Mouse (Mus musculus) G1E (cell line): Measurements from ENCODE around the gene Tff1. TPM values are rescaled to one million over a fixed set of nuclear protein-coding genes. Genes with fewer than 3 reads are reported as not detected.

Source experiments
- ATAC-seq: 2 replicates; pipeline ENCODE4 v1.8.0; 2016; ENCODE audit warnings: mild to moderate bottlenecking; ENCODE audit not compliant: insufficient number of reproducible peaks, poor library complexity, low FRiP score, severe bottlenecking; ENCODE audit errors: extremely low read depth
- DNase-seq: peaks from one replicate; pipeline ENCODE4 v3.0.0; 2012; ENCODE audit warnings: low spot score
- H3K27me3 ChIP-seq: 2 replicates; pipeline ENCODE4 v1.6.1; 2012; ENCODE audit warnings: mild to moderate bottlenecking, low read length, inconsistent platforms; ENCODE audit not compliant: insufficient read depth
- H3K36me3 ChIP-seq: replicated peaks from 2 replicates; pipeline ENCODE3; 2012; ENCODE audit warnings: mild to moderate bottlenecking, inconsistent platforms
- H3K4me1 ChIP-seq: 2 replicates; pipeline ENCODE4 v1.6.1; 2012; ENCODE audit warnings: low read depth, low read length, inconsistent platforms, mixed read lengths; ENCODE audit not compliant: insufficient read depth
- H3K4me3 ChIP-seq: 2 replicates; pipeline ENCODE4 v1.5.1; 2012; ENCODE audit warnings: low read depth, mild to moderate bottlenecking, inconsistent platforms, low read length, moderate library complexity, mixed read lengths
- H3K9me3 ChIP-seq: replicated peaks from 2 replicates; pipeline ENCODE4 v1.6.1; 2012; ENCODE audit warnings: inconsistent platforms
- CTCF ChIP-seq: IDR thresholded peaks from 2 replicates; pipeline ENCODE4 v1.5.1; 2012; ENCODE audit warnings: low read depth, low read length, inconsistent platforms, mixed read lengths
- GATA1 ChIP-seq: IDR thresholded peaks from 2 replicates; pipeline ENCODE4 v1.6.1; 2012; ENCODE audit warnings: borderline replicate concordance, low read length, inconsistent platforms, mixed read lengths
- GATA2 ChIP-seq: IDR thresholded peaks from 2 replicates; pipeline ENCODE4 v1.6.1; 2012; ENCODE audit warnings: low read depth, low read length, inconsistent platforms, borderline replicate concordance
- POLR2AphosphoS5 ChIP-seq: IDR thresholded peaks from 2 replicates; pipeline ENCODE4 v1.6.1; 2012; ENCODE audit warnings: low read depth, low read length, inconsistent platforms; ENCODE audit not compliant: insufficient replicate concordance
- TAL1 ChIP-seq: conservative IDR thresholded peaks from 2 replicates; pipeline ENCODE4 v1.6.1; 2012; ENCODE audit warnings: low read depth, low read length, inconsistent platforms, mixed read lengths
- polyA plus RNA-seq: library from polyadenylated mRNA; stranded (reverse); fragments of >175 nt; gene quantifications from 2 replicates; pipeline ENCODE4 v1.2.3, GENCODE M21; 2012
- total RNA-seq, 2 experiments: library from RNA; stranded (forward) in 1 of 2; stranded (reverse) in 1 of 2; fragments of 200-1000 nt in 1 of 2; fragments of >200 nt in 1 of 2; fragmentation: Nextera tagmentation in 1 of 2; gene quantifications; 2 replicates each; pipeline ENCODE4 v1.2.3; 2014 to 2017

Gene Tff1
- total and polyA plus RNA-seq, 3 experiments: not detected

DNA sequence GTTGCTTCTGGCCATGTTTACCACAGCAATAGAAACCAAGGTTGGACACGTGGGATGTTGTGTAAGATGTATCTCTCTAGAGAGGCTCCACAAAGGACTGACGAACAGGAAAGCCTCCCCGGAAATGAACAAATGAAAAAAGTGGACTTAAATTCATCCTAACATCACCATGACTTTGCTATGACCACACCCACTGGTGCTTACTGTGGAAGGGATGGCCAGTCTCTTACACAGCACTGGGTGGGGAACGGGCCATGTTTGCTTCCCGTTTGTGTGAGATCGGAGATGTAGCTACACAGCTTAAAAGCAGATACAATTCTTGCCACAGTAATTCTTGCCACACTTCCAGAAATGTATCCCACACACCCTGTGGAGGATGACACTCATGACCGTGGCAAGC is 31.2 kb upstream of the Tff1 start:
- TF ChIP-seq CTCF (no peak), GATA2 (no peak), POLR2AphosphoS5 (no peak), TAL1 (no peak), GATA1 (no peak)
- H3K36me3 ChIP-seq: no peaks in the 10 kb centered on the region
- H3K27me3 ChIP-seq: no peaks in the 10 kb centered on the region
- H3K4me3 ChIP-seq: no peak overlapping the region
- no peak for DNase-seq
- H3K9me3 ChIP-seq: peaks cover 88% of the 10 kb centered on the region
- H3K4me1 ChIP-seq: no peaks in the 10 kb centered on the region
- ATAC-seq: no peak

DNA sequence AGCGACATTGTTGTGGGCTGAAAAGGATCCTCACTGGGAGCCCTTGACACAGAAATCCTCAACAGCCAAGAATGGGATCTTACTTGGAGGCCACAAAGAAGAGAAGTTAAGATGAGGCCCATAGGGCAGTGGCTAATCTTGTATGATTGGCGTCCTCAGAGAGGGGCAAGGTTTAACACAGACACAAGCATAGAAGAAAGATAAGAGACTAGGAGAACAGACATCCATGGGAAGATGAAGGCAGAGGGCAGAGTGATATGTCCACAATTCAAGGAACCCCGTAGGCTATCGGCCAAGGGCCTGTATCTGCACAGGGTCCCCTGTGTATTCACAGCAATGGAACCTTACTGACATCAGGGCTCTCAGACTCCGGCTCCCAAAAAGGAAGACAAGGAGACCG is 30.1 kb upstream of the Tff1 start:
- Histone ChIP-seq H3K36me3 (no peaks in the 10 kb centered on the region), H3K27me3 (no peaks in the 10 kb centered on the region), H3K4me3 (no peak overlapping the region), H3K4me1 (no peaks in the 10 kb centered on the region), H3K9me3 (peaks cover 92% of the 10 kb centered on the region)
- DNase-seq (no peak), ATAC-seq (no peak)
- TF ChIP-seq POLR2AphosphoS5 (no peak), TAL1 (no peak), GATA1 (no peak), CTCF (no peak), GATA2 (no peak)

DNA sequence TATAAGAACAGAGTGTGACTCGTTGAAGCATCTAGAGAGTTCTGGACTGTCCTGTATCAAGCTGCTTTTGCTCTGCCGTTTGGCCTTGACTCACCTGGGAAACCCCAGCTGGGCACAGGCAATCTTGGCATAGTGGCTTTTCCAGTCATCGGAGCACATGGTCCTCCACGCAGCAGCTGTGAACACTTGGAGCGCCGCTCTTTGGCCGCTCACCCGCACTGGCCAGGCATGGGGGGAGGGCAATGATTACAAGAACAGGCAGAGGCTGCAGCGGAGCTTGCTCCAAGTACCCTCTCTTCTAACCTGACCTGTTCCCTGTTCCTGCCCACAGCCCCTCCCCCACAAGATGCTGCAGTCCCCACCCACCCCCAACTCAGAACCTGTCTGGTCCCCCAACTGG is 28.3 kb upstream of the Tff1 start:
- no peak for TF ChIP-seq POLR2AphosphoS5
- Histone ChIP-seq H3K4me1 (no peaks in the 10 kb centered on the region), H3K36me3 (no peaks in the 10 kb centered on the region), H3K4me3 (no peak overlapping the region; the same call in 1 of the 2 replicates), H3K9me3 (peaks cover 90% of the 10 kb centered on the region), H3K27me3 (no peaks in the 10 kb centered on the region)
- no peak for ATAC-seq
- DNase-seq: no peak

DNA sequence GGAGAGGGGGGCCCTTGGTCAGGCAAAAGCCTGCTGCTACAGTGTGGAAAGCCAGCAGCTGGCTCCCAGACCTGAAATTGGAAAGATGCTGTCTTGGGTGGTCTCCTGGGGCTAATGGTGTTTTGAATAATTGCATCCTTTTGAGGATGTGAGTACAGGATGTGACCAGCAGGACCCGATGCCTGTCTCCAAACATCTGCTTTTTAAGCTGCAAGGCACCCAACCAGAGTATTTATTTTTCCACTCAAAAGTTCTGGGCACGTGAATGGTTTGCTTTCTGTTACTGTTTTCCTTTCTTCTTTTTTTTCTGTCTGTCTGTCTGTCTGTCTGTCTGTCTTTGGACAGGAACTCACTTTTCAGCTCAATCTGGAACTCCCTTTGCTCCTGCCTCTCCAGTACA is 27.6 kb upstream of the Tff1 start:
- ATAC-seq (no peak), DNase-seq (no peak)
- Histone ChIP-seq H3K27me3 (no peaks in the 10 kb centered on the region), H3K4me3 (no peak overlapping the region), H3K4me1 (no peaks in the 10 kb centered on the region), H3K9me3 (peaks cover 92% of the 10 kb centered on the region), H3K36me3 (no peaks in the 10 kb centered on the region)
- no peak for TF ChIP-seq POLR2AphosphoS5
- TF ChIP-seq CTCF: no peak
- no peak for TF ChIP-seq GATA2
- no peak for TF ChIP-seq TAL1
- no peak for TF ChIP-seq GATA1

DNA sequence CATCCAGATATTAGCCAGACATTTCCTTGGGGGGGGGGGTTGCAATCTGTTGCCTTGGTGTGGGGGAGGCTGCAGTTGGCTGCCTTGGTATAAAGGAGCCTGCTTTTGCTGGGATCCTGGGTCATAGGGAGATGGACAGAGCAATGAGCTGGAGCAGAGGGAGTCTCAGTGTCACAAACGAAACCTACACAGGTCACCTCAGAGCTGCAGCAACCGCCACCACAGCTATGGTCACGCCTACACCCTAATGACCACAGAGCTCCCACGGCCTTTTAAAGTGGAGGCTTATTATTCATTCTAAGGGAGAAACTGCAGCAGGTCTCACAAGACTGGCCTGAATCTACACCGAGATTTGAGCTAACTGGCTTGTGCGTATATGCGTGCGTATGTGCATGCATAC is 26.7 kb upstream of the Tff1 start:
- Histone ChIP-seq H3K4me1 (no peaks in the 10 kb centered on the region), H3K27me3 (no peaks in the 10 kb centered on the region), H3K4me3 (no peak overlapping the region), H3K9me3 (peaks cover 92% of the 10 kb centered on the region), H3K36me3 (no peaks in the 10 kb centered on the region)
- TF ChIP-seq POLR2AphosphoS5 (no peak), TAL1 (no peak), GATA1 (no peak), CTCF (no peak), GATA2 (no peak)
- DNase-seq: no peak
- ATAC-seq: no peak

DNA sequence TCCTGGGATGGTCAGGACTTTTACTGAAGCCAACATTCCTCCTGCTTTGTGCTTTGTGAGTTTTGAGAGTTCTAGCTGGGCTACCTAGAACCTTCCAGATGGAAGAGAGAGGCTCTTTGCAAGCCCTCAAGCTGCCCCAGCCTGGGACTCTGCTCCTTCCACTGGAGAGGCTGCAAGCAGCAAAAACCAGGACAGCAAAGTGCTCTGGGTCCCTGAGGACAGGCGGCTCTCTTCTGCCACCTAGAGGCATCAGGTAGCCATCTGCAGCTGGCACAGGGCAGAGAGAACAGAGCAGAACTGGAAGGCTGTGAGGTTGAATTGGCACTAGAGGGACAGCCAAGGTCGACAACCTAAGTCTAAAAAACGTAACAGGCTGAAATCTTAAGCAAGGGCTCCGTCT is 22.3 kb upstream of the Tff1 start:
- no peak for TF ChIP-seq POLR2AphosphoS5
- no peak for TF ChIP-seq CTCF
- no peak for TF ChIP-seq GATA2
- no peak for TF ChIP-seq GATA1
- no peak for TF ChIP-seq TAL1
- Histone ChIP-seq H3K4me1 (no peaks in the 10 kb centered on the region), H3K4me3 (no peak overlapping the region), H3K27me3 (no peaks in the 10 kb centered on the region), H3K9me3 (peaks cover 93% of the 10 kb centered on the region), H3K36me3 (no peaks in the 10 kb centered on the region)
- ATAC-seq (no peak), DNase-seq (no peak)

DNA sequence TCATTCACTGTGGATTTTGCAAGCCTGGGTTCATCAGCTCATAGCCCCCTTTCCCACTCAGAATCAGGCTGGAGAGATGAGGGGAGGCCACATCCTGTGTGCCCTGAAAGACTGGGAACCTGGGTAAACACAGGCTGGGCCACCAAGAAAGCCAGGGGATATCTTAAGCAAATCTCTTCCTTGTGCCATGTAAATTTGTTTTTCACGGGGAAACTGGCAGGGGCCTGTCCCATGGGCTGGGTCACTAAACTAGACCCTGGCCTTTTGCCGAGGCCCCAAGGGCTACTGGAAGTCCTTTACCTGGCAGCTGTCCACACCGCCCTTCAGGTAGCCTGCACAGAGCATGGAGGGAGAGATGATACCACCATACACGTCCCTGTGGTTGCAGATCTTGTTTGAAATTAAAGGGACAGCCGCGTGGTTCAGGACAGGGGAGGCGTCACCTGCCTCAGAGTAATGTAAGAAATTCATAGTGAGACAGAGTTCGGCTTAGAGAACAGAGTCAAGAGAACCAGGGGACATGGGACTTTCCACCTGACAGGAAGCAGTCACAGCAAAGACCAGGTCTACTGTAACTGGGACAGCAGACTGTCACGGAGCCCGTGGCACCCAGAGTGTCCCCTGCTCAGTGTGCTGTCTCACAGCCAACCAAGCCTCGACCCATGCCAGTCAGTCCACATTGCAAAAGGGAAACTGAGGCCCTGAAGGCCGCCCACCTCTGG is 19.4 kb upstream of the Tff1 start:
- ATAC-seq (no peak), DNase-seq (no peak)
- TF ChIP-seq TAL1 (no peak), POLR2AphosphoS5 (no peak), GATA1 (no peak), GATA2 (no peak), CTCF (no peak)
- Histone ChIP-seq H3K4me3 (no peak overlapping the region), H3K4me1 (no peaks in the 10 kb centered on the region), H3K9me3 (peaks cover 94% of the 10 kb centered on the region), H3K27me3 (no peaks in the 10 kb centered on the region), H3K36me3 (no peaks in the 10 kb centered on the region)
